Mouse (Mus musculus): ENCODE results near the gene Prkca.

GRCm38 (mm10) chr11:108330818-108331217, 12.9 kb downstream of the Prkca start:
- TF ChIP-seq CTCF (IDR thresholded peaks at IDR 0.05; ENCODE audit: control insufficient read depth, insufficient read depth, insufficient replicate concordance, low read depth, low read length) = no peak
- no peak for TF ChIP-seq POLR2A (IDR thresholded peaks at IDR 0.05; ENCODE audit: control insufficient read depth, low read depth, low read length)
